Mouse (Mus musculus) stomach, embryonic 14.5 days (tissue): ENCODE results near the gene C330021F23Rik. TPM values are rescaled to one million over a fixed set of nuclear protein-coding genes. Genes with fewer than 3 reads are reported as not detected.

Experiments
- ATAC-seq: fragments of 200-750 bp; cut with Nextera tagmentation; 2 replicates; pipeline ENCODE4 v1.8.0; 2017; ENCODE audit warnings: low read depth, moderate TSS enrichment; ENCODE audit not compliant: insufficient number of reproducible peaks, insufficient read depth, low FRiP score
- H3K27ac ChIP-seq: fragments of 300-500 bp; sonication (generic); 2 replicates; pipeline ENCODE4 v1.5.1; 2014; ENCODE audit warnings: mild to moderate bottlenecking, low read length, moderate library complexity, mixed read lengths
- H3K27me3 ChIP-seq: fragments of 300-500 bp; sonication (generic); 2 replicates; pipeline ENCODE4 v1.6.1; 2014; ENCODE audit warnings: low read length, control low read depth, mixed read lengths; ENCODE audit not compliant: control insufficient read depth, insufficient read depth
- H3K36me3 ChIP-seq: fragments of 300-500 bp; sonication (generic); 2 replicates; pipeline ENCODE4 v1.6.1; 2014; ENCODE audit warnings: mild to moderate bottlenecking, control low read depth, low read length, moderate library complexity, mixed read lengths; ENCODE audit not compliant: control insufficient read depth, insufficient read depth
- H3K4me1 ChIP-seq: fragments of 300-500 bp; sonication (generic); 2 replicates; pipeline ENCODE4 v1.6.1; 2014; ENCODE audit warnings: low read length, control low read depth, mixed read lengths; ENCODE audit not compliant: control insufficient read depth, insufficient read depth
- H3K4me2 ChIP-seq: fragments of 300-500 bp; sonication (generic); replicated peaks from 2 replicates; pipeline ENCODE4 v1.6.1; 2014; ENCODE audit warnings: low read depth, low read length, control low read depth
- H3K4me3 ChIP-seq: fragments of 300-500 bp; sonication (generic); 2 replicates; pipeline ENCODE4 v1.5.1; 2014; ENCODE audit warnings: low read depth, low read length, control low read depth
- H3K9ac ChIP-seq: fragments of 300-500 bp; sonication (generic); replicated peaks from 2 replicates; pipeline ENCODE4 v1.6.1; 2014; ENCODE audit warnings: low read depth, mild to moderate bottlenecking, control low read depth, low read length, moderate library complexity, mixed read lengths
- H3K9me3 ChIP-seq: fragments of 300-500 bp; sonication (generic); 2 replicates; pipeline ENCODE4 v1.6.1; 2016; ENCODE audit warnings: low read depth, low read length, control low read depth; ENCODE audit not compliant: control insufficient read depth
- WGBS: fragments of 180-500 bp; shearing (Covaris S2); extraction: QIAGEN DNeasy Blood & Tissue Kit; methylation state at CpG from one replicate; pipeline ENCODE4 v1.1.7; 2014; 5-methylcytosine and 5-hydroxymethylcytosine counted together
- polyA plus RNA-seq: library from polyadenylated mRNA; unstranded; fragments of >200 nt; fragmentation: Nextera tagmentation; extraction: Ambion mirVana; gene quantifications from 2 replicates; pipeline ENCODE4 v1.2.1, GENCODE M21; 2014

C330021F23Rik gene
- 1.2 and 1.6 TPM in 2 replicates for polyA plus RNA-seq

DNA sequence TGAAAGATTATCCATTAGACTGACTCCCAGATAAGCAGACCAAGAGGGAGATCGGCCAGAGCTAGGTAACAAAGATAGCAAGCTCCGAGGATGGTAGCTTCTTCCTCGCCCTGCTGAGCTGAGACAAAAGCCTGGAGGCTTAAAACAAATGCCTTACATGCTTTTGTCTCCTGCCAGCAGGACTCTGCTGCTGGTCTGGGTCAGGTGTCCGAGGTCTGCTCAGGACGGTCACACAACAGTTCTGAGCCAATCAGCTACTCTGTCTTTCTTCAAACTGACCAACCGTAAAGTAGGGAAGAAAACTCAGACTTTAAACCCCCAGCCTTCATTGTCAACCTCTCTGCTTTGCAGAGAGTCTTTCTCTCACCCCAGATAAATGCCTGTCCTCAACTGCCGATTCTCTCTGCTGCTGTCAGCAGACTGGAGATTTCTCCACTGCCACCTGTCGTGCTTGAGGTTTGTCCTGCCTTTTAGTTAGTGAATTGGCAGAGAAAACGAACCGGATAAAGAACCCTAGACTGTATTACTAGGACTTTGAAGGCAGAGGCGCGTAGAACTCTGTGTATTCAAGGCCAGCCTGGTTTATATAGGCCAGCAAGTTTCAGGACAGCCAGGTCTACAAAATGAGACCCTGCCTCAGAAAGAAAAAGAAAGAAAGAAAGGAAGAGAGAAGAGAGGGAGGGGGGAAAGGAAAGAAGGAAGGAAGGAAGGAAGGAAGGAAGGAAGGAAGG lies at the start of gene C330021F23Rik:
TSS of gene C330021F23Rik (plus strand) at position 350 of the 731 bp plus-strand sequence.
- Histone ChIP-seq H3K9me3 (no peaks in the 10 kb centered on the region), H3K9ac (no peak within 1 kb of the TSS), H3K27me3 (no peaks in the 10 kb centered on the region), H3K36me3 (no peaks in the 10 kb centered on the region), H3K4me3 (no peak within 1 kb of the TSS), H3K4me2 (peak within 1 kb of the TSS; percentile 29; the same call in 1 of the 2 replicates), H3K27ac (no peak within 1 kb of the TSS), H3K4me1 (no peaks in the 10 kb centered on the region)
- ATAC-seq, result peak; percentile 47; the same call in 1 of the 2 replicates
- 4% methylated on average over 12 of the region's 12 CpGs for WGBS

DNA sequence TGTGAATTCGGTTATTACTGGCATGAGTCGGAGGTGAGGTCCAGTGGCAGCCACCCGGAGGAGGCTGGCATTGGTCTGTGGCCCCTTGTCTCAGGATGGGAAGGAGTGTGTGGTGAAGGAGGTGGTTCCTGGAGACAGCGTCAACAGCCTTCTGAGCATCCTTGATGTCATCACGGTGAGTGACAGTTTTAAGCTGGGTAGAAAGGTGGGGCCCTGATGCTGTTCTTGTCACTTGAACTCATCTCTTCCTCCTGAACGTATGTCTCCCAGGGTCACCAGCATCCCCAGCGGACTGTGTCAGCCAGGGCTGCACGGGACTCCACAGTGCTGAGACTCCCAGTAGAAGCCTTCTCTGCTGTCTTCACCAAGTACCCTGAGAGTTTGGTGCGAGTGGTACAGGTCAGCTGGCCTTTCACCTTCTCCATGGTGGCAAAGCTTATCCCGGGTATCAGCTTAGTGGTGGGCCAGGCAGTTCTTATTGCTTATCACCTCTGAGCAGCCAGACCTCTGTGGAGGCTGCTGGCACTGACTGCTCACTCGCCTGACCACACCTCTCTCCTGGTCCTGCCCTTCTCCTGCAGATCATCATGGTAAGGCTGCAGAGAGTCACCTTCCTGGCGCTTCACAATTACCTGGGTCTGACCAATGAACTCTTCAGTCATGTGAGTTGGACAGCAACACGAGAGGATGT lies 45.6 kb upstream of the C330021F23Rik start:
- H3K27ac ChIP-seq, result no peak overlapping the region
- no peak overlapping the region for H3K9ac ChIP-seq
- no peak overlapping the region for H3K4me3 ChIP-seq
- H3K27me3 ChIP-seq, result no peaks in the 10 kb centered on the region
- 88% methylated on average over 13 of the region's 13 CpGs for WGBS
- ATAC-seq, result peak; percentile 81; the same call in 1 of the 2 replicates
- no peak overlapping the region for H3K4me2 ChIP-seq
- no peaks in the 10 kb centered on the region for H3K9me3 ChIP-seq
- peaks cover 25% of the 10 kb centered on the region for H3K36me3 ChIP-seq
- H3K4me1 ChIP-seq, result no peaks in the 10 kb centered on the region

DNA sequence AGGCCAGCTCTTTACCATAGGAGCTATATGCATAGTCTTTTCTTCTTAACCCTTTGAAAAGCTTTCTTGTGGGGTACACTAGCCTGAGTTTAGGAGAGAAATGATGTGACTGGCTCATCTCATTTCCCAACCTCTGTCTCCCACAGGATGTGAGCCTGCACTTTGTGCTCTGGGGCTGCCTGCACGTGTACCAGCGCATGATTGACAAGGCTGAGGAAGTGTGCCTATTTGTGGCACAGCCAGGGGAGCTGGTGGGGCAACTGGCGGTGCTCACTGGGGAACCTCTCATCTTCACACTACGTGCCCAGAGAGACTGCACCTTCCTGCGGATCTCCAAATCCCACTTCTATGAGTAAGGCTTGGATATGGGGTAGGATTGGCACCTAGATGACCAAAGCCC lies 37.0 kb upstream of the C330021F23Rik start:
- ATAC-seq, result no peak
- H3K27ac ChIP-seq, result no peak overlapping the region
- H3K4me3 ChIP-seq, result no peak overlapping the region
- no peaks in the 10 kb centered on the region for H3K9me3 ChIP-seq
- no peak overlapping the region for H3K9ac ChIP-seq
- no peaks in the 10 kb centered on the region for H3K27me3 ChIP-seq
- H3K36me3 ChIP-seq, result peaks cover 17% of the 10 kb centered on the region
- no peaks in the 10 kb centered on the region for H3K4me1 ChIP-seq
- 88% methylated on average over 5 of the region's 5 CpGs for WGBS
- H3K4me2 ChIP-seq, result no peak overlapping the region

GRCm38 (mm10) chr8:3531936-3532335 lies 35.9 kb upstream of the C330021F23Rik start:
- H3K9ac ChIP-seq, result no peak overlapping the region
- H3K36me3 ChIP-seq, result peaks cover 15% of the 10 kb centered on the region; the same call in 1 of the 2 replicates
- H3K4me2 ChIP-seq, result no peak overlapping the region
- H3K4me3 ChIP-seq, result no peak overlapping the region
- H3K9me3 ChIP-seq, result no peaks in the 10 kb centered on the region
- 93% methylated on average over 18 of the region's 18 CpGs for WGBS
- ATAC-seq, result no peak
- H3K27me3 ChIP-seq, result no peaks in the 10 kb centered on the region
- H3K27ac ChIP-seq, result no peak overlapping the region
- no peaks in the 10 kb centered on the region for H3K4me1 ChIP-seq

DNA sequence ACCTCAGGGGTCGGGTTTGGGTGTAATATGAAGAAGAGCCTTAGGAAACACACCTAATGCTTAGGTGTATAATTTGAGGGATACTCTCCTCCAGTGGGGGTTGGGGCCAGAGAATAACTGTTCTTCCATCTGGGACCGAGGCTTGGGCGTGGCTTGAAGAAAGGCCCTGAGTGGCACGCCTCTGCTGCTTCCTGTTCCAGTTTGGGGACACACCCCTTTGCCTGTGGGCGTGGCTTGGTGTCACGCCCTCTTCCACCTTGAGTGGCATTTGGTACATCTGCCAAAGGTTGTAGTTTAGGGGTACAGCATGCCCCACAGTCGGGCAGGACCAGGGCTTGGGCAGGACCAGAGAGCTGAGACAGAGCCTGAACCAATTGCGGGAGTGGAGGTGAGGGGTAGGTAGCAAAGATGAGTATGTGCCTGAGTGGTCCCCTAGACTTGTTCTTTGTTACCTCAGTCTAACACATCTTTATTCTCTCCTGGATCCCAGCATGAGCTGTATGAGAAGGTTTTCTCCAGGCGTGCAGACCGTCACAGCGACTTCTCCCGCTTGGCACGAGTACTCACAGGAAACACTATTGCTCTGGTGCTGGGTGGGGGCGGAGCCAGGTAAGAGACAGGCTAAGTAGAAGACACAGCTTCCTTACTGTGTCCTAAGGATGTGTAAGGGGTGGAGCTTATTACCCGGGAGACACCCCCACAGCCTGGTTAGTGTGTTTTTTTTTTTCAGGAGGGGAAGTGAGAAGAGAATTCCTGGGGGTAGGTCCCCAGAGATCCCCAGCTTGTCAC lies 31.5 kb upstream of the C330021F23Rik start:
- Histone ChIP-seq H3K36me3 (peaks cover 41% of the 10 kb centered on the region), H3K9ac (no peak overlapping the region), H3K27ac (no peak overlapping the region), H3K4me1 (no peaks in the 10 kb centered on the region), H3K4me2 (no peak overlapping the region), H3K9me3 (no peaks in the 10 kb centered on the region), H3K27me3 (no peaks in the 10 kb centered on the region), H3K4me3 (no peak overlapping the region)
- 56% methylated on average over 15 of the region's 15 CpGs for WGBS
- no peak for ATAC-seq

DNA sequence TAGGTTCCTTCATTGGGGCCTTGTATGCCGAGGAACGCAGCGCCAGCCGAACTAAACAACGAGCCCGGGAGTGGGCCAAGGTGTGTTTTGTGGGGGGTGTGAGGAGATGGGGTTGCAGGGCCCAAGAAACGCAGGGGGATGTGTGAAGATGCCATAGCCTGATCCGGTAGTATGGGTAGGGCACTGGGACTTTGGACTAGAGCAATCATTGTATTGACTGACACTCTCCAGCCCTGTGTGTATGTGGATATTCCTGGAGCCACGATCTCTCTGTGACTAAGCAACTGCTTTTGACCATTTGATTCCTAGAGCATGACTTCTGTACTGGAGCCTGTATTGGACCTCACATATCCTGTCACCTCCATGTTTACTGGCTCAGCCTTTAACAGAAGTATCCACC lies 30.9 kb upstream of the C330021F23Rik start:
- no peaks in the 10 kb centered on the region for H3K4me1 ChIP-seq
- no peak overlapping the region for H3K27ac ChIP-seq
- no peak for ATAC-seq
- no peak overlapping the region for H3K4me2 ChIP-seq
- H3K4me3 ChIP-seq, result no peak overlapping the region
- 95% methylated on average over 9 of the region's 9 CpGs for WGBS
- H3K9me3 ChIP-seq, result no peaks in the 10 kb centered on the region
- no peak overlapping the region for H3K9ac ChIP-seq
- no peaks in the 10 kb centered on the region for H3K27me3 ChIP-seq
- peaks cover 37% of the 10 kb centered on the region for H3K36me3 ChIP-seq

- H3K9me3 ChIP-seq, result no peaks in the 10 kb centered on the region
- H3K9ac ChIP-seq, result no peak overlapping the region
- peaks cover 36% of the 10 kb centered on the region for H3K36me3 ChIP-seq
- no peak overlapping the region for H3K27ac ChIP-seq
- ATAC-seq, result peak; percentile 16; the same call in 1 of the 2 replicates
- no peaks in the 10 kb centered on the region for H3K27me3 ChIP-seq
- H3K4me3 ChIP-seq, result no peak overlapping the region
- no peaks in the 10 kb centered on the region for H3K4me1 ChIP-seq
- H3K4me2 ChIP-seq, result no peak overlapping the region
- WGBS, result 95% methylated on average over 26 of the region's 26 CpGs
These were observed 30.1 kb upstream of the C330021F23Rik start for GRCm38 (mm10) chr8:3537666-3538065.

GRCm38 (mm10) chr8:3539146-3539545 lies 28.6 kb upstream of the C330021F23Rik start:
- Histone ChIP-seq H3K27ac (no peak overlapping the region), H3K27me3 (no peaks in the 10 kb centered on the region), H3K4me2 (no peak overlapping the region), H3K9ac (no peak overlapping the region), H3K36me3 (peaks cover 44% of the 10 kb centered on the region), H3K4me1 (no peaks in the 10 kb centered on the region), H3K9me3 (no peaks in the 10 kb centered on the region), H3K4me3 (no peak overlapping the region)
- 82% methylated on average over 7 of the region's 7 CpGs for WGBS
- ATAC-seq, result no peak
